Mouse (Mus musculus) bone marrow, adult 2 months (tissue): ENCODE results near the gene 1700021F07Rik. TPM values are rescaled to one million over a fixed set of nuclear protein-coding genes. Genes with fewer than 3 reads are reported as not detected.
A peak's percentile ranks its signal among the peaks of the same experiment; 100 is the strongest.

Experiments
- H3K27ac ChIP-seq: fragments of 200-500 bp; 2 replicates; pipeline ENCODE4 v1.5.1; 2012; ENCODE audit warnings: low read depth, mild to moderate bottlenecking, control low read depth, inconsistent platforms, low read length; ENCODE audit not compliant: control insufficient read depth, poor library complexity, insufficient read depth
- H3K4me1 ChIP-seq: fragments of 200-500 bp; 2 replicates; pipeline ENCODE4 v1.6.1; 2011; ENCODE audit warnings: low read length; ENCODE audit not compliant: control insufficient read depth, insufficient read depth
- H3K4me3 ChIP-seq: fragments of 200-500 bp; replicated peaks from 2 replicates; pipeline ENCODE3; 2011; ENCODE audit warnings: mild to moderate bottlenecking, low read depth, low read length, control low read depth; ENCODE audit not compliant: control insufficient read depth
- CTCF ChIP-seq: fragments of 200-500 bp; IDR thresholded peaks from 2 replicates; pipeline ENCODE4 v1.5.1; 2011; ENCODE audit warnings: low read length, control low read depth; ENCODE audit not compliant: control insufficient read depth, insufficient read depth
- POLR2A ChIP-seq: fragments of 200-500 bp; IDR thresholded peaks from 2 replicates; pipeline ENCODE4 v1.6.1; 2011; ENCODE audit warnings: low read depth, mild to moderate bottlenecking, control low read depth, low read length, borderline replicate concordance; ENCODE audit not compliant: control insufficient read depth
- WGBS: fragments of 180-500 bp; shearing (Covaris S2); methylation state at CpG from one replicate; pipeline ENCODE4 v1.1.7; 2018; 5-methylcytosine and 5-hydroxymethylcytosine counted together
- polyA plus RNA-seq: library from polyadenylated mRNA; stranded (reverse); fragments of >200 nt; gene quantifications from 2 replicates; pipeline ENCODE4 v1.2.4, GENCODE M21; 2011; ENCODE audit warnings: low replicate concordance; ENCODE audit not compliant: missing spikeins, insufficient read depth, insufficient read length

1700021F07Rik gene
- polyA plus RNA-seq, 1 experiment: not detected

DNA sequence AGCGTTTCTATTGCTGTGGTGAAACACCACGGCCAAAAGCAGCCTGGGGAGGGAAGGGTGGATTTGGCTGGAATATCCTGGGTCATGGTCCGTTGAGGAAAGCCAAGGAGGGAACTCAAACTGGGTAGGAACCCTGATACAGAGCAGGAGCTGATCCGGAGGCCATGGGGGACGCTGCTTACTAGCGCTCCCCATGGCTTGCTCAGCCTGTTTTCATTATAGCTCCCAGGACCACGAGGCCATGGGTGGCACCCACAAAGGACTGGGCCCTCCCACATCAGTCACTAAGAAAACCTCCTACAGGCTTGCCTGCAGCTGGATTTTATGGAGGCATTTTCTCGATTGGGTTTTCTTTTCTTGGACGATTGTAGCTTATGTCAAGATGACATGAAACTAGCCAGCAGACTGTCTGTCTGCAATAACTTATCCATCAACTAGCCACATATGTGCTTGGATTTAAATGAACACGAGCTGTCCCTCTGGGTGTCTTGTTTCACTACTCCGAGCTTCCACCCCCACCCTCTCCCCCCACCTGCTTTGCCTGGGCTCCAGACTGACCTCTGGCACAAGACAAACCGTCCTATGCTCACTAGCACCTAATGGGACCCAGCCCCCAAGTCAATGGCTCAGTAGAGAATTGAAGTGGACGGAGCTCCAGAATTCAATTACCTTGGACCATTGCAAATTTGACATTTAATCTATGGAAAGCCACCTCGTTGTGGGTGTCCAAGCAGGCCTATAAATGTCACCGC lies 10.5 kb downstream of the 1700021F07Rik start:
- no peak overlapping the region for H3K4me3 ChIP-seq
- H3K4me1 ChIP-seq: peaks cover 1% of the 10 kb centered on the region; the same call in 1 of the 2 replicates
- WGBS: 77% methylated on average over 15 of the region's 15 CpGs
- TF ChIP-seq CTCF (no peak), POLR2A (no peak)
- no peak overlapping the region for H3K27ac ChIP-seq

GRCm38 (mm10) chr2:173534581-173534980 lies 12.2 kb downstream of the 1700021F07Rik start:
- Histone ChIP-seq H3K27ac (no peak overlapping the region), H3K4me1 (no peaks in the 10 kb centered on the region; the same call in 1 of the 2 replicates), H3K4me3 (no peak overlapping the region)
- WGBS: 9% methylated on average over 7 of the region's 7 CpGs
- TF ChIP-seq POLR2A (no peak), CTCF (no peak)

GRCm38 (mm10) chr2:173535390-173535789 lies 13.0 kb downstream of the 1700021F07Rik start:
- Histone ChIP-seq H3K4me1 (no peaks in the 10 kb centered on the region; the same call in 1 of the 2 replicates), H3K27ac (no peak overlapping the region), H3K4me3 (no peak overlapping the region)
- 76% methylated on average over 18 of the region's 18 CpGs for WGBS
- TF ChIP-seq POLR2A: no peak
- TF ChIP-seq CTCF: no peak

- Histone ChIP-seq H3K4me1 (no peaks in the 10 kb centered on the region; the same call in 1 of the 2 replicates), H3K4me3 (no peak overlapping the region), H3K27ac (no peak overlapping the region)
- 77% methylated on average over 9 of the region's 9 CpGs for WGBS
- TF ChIP-seq POLR2A: no peak
- TF ChIP-seq CTCF: no peak
Measured at GRCm38 (mm10) chr2:173535886-173536285, 13.5 kb downstream of the 1700021F07Rik start.

DNA sequence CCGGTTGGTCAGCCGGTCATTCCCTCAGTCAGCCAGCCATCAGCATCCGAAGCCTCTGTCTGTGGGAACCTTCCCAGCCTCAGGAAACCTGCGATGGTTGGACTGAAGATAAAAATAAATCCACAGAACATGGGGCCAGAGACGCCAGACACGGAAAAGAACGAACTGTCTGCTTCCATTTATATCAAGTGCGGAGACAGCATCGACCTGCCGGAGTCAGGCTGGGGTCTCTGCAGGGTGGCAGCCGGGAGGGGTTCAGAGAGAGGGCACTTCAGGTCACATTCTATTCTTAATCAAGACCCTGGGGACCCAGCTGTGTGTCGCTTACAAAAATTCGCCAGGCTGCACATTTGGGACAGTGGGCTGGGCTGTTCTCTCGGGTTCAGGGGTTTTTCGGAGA lies 17.4 kb downstream of the 1700021F07Rik start:
- WGBS: 75% methylated on average over 15 of the region's 15 CpGs
- no peak for TF ChIP-seq POLR2A
- no peak for TF ChIP-seq CTCF
- Histone ChIP-seq H3K4me1 (no peaks in the 10 kb centered on the region; the same call in 1 of the 2 replicates), H3K27ac (no peak overlapping the region), H3K4me3 (no peak overlapping the region)

DNA sequence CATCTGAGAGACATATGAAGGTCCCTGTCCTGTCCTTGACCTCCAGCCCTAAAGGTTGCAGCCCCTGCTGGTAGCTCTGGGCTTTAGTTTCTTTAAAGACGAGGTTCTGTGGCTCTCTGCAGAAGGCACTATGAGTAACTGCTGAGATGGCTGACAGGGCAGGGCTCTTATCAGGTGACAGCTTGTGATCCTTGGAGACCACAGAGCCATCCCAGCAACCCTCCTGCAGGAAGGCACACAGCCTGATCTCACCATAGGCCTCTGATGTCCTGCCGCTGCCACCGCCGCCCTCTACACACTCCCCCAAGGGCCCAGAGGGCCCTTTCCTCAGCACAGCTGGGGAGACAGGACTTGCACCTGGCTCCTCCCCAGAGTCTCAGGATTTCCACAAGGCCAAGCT lies 19.4 kb downstream of the 1700021F07Rik start:
- no peak overlapping the region for H3K27ac ChIP-seq
- 64% methylated on average over 4 of the region's 4 CpGs for WGBS
- H3K4me3 ChIP-seq: no peak overlapping the region
- no peak for TF ChIP-seq CTCF
- TF ChIP-seq POLR2A: no peak
- no peaks in the 10 kb centered on the region; the same call in 1 of the 2 replicates for H3K4me1 ChIP-seq

DNA sequence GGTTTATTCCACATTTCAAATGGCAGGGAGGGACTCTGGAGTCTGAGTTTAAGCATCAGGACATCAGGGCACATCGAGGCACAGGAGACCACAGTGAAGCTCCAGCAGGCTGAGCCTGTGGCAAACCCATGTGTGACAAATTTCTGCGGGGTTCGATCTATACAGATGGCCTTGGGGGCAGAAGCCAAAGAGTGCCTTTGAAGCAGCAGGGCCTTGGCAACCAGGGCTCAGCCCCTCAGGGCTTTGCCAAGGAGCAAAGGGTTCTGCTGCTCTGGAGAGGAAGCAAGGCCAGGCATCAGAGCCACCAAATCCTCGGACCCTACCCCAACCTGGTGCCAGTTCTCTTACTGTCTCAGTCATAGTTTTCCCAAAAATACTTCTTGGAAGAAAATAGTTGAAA lies 20.3 kb downstream of the 1700021F07Rik start:
- no peaks in the 10 kb centered on the region; the same call in 1 of the 2 replicates for H3K4me1 ChIP-seq
- no peak overlapping the region for H3K4me3 ChIP-seq
- 77% methylated on average over 4 of the region's 4 CpGs for WGBS
- TF ChIP-seq POLR2A: no peak
- no peak for TF ChIP-seq CTCF
- H3K27ac ChIP-seq: no peak overlapping the region

DNA sequence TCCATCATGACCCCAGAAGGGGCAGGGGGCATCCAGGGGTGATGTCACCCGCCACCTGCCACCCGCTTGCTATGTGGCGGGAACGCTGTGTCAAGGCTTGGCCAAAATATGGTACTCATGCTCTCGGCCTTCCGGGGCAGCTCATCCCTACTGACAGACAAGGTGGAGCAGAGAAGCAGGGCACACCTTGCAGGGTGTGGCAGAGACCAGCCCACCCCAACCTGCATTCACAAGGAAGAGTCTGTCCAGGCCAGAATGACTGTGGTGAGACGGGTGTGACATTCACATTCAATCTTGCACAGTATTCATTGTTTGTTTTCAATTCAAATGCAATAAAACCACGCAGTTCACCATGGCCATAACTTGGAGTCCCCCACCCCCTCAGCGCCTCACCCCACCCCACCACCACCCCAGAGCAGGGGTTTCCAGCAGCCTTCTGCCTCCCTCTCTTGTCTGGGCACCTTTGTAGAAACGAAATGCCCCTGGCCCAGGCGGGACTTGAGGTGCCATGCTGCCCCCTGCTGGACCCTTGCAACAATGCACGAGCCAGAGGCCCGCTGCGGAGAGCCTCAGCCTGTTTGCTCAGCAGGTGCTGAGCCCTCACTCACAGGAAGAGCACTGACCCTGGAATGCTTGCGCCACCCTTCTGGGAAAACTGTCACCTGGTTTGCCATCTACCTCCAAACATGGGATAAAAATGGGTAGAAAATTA lies 23.8 kb downstream of the 1700021F07Rik start:
- 40% methylated on average over 15 of the region's 15 CpGs for WGBS
- TF ChIP-seq CTCF: peak; percentile 88
- no peak for TF ChIP-seq POLR2A
- Histone ChIP-seq H3K4me3 (no peak overlapping the region), H3K27ac (no peak overlapping the region), H3K4me1 (no peaks in the 10 kb centered on the region; the same call in 1 of the 2 replicates)
